Mouse (Mus musculus) regulatory T cell (primary cell): ENCODE measurements around the gene Ppm1e.
"Not testable (repeated sequence)": the region's sequence is repeated elsewhere in the genome, so short reads cannot be mapped to it uniquely, and the experiment has no call there.

Experiments used
- in situ Hi-C: fragments of 300-600 bp; cut with MboI, MseI; formaldehyde crosslinking; loops from one replicate; pipeline ENCODE4 v1.15.1; 2025; ENCODE audit warnings: high pct_unique_total_duplicates

Gene Ppm1e

DNA sequence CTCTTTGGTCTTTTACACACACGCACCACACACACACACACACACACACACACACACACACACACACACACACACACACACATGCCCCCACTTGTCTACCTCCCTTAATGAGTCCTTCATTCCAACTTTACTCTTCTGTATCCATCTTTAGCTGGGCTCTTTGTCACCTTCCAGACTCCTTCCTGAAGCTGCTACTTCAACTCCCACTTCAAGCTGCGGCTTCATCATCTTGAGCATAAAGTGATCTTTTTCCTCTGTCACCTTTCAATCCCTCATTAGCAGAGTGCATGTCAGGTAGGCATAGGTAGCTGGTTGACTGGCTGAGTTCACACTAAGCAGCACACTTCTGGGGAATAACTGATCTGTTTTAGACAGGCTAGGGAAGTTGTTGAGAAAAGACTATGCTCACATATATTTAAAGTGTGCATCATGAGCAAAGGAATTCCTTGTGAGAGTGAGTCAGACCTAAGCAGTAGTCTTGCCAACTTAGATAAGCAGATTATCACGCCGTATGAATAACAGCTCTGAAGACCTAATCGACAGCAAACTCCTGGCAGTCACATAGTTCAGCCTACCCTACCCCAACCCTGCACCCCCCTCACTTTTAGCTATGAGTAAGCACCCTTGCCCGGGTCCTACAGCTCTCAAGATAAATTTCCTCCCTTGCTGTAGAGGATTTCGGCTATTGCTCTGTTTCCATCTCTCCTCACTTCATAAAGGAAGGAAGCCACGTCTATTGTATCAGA, 49.3 kb downstream of the Ppm1e start:
- in situ Hi-C loops: loop anchor here (5.0 to 10.0 kb wide), 2 partner anchors 277 to 1405 kb away; no protein-coding TSS in a partner anchor

DNA sequence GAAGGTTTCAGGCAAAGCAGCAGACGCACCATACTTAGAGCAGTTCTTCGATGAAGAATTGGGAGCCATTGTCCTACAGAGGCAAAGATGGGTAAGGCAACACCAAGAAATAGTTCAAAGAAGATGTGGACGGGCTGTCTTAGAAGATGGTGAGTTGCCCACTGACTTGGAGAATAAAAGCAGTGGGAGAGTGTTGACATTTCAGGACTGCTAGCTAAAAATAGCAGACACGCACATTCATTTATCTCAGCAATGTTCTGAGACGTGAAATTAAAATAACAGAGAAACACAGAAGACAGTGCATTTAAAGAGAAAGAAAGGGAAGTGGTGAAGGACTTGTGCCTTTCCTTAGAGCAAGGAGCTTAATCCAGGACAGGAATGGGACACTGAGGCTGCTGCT, 59.8 kb downstream of the Ppm1e start:
- in situ Hi-C loops: no loop called here

DNA sequence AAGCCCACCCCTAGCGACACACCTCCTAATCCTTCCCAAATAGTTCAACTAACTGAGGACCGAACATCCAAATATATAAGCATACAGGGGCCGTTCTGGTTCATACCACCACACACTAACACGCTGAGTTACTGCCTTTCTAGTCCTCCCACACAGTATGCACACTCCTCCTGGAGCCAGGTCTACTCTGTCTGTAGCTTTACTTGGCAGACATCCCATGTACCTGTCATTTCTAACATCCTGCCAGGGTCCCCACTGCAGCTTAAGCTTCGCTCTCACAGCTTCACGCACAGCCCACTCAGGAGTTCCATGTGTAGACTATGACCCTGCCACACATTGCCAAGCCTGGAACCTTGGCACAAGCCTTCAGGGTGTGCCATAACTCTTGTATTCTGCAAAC, 62.4 kb downstream of the Ppm1e start:
- in situ Hi-C loops: no loop called here

DNA sequence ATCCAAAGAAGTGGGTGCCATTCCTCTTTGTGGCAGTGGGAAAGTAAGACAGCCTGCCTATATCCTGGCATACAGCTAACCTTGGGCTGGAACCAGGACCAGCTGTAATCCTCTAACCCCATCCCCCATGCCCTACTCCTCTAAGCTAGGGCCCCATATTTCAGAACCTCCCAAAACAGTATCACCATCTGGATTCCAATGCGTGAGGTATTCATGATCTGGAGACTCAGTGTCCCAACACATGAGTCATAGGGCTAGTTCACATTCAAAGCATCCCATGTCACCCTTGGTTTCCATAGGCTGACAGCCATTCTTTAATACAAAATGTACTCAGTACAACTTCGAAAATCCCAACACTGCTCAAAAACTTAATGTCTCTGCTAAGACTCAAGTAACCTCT, 63.2 kb downstream of the Ppm1e start:
- in situ Hi-C loops: no loop called here

DNA sequence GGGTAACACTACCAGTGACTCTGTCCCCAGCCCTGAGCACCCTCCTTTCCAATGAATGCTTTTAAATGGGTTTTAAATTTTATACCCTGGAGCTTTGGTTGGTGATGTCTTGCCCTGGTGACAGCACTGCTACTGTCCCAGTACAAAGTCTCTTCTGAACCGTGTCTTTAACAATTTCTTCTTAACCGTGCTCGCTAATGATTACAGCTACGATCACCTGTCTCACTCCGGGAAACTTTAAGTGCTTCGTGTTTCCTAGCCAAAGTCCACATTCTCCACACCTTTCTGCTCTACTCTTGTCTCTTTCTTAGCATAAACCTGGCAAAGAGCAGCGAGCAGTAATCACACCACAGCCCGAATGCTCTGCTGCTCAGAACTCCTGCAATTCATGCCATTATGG, 69.5 kb downstream of the Ppm1e start:
- in situ Hi-C loops: no loop called here

DNA sequence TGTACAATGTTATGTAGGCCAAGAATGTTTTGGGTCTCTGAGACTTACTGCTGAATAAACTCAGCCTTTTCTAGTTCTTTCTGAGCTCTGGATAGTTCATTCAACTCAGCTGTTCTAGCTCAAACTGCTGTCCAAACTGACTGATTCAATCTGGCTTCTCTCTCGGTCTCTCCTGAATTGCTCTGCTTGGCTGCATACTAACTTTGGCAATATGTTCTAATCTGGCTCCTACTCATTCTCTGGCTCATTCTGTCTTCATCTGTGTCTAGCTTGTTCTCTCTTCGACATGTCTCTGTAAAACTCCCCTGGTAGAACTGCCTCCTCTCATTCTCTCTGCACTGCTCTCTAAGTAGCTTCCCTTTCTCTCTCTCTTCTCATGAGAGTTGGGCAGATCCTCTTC, 72.6 kb downstream of the Ppm1e start:
- in situ Hi-C loops: no loop called here

DNA sequence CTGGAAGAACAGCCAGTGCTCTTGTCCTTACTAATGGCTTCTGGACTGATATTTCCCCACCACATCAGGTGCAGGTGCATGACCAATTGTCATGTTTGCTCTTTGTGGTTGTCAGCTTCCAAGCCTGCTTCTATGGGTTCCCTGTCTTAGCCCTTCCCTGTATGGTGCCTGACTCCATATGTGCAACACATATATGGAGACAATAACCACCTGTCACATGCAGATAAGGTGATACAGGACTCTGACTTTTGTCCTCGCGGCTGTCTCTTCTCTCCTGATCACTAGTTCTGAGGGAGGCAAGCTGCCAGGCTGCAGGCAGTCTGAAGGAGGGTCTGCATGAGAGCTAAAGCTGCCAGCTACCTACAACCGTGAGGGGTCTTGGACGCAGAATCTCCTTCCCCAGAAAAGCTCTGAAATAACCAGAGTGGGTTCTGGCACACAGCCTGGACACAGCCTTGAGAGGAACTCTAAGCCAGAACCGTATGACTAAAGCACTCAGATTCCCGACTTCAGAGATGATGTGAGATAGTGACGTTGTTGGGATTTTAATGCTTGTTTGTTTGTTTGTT, 76.8 kb downstream of the Ppm1e start:
- in situ Hi-C loops: no loop called here

DNA sequence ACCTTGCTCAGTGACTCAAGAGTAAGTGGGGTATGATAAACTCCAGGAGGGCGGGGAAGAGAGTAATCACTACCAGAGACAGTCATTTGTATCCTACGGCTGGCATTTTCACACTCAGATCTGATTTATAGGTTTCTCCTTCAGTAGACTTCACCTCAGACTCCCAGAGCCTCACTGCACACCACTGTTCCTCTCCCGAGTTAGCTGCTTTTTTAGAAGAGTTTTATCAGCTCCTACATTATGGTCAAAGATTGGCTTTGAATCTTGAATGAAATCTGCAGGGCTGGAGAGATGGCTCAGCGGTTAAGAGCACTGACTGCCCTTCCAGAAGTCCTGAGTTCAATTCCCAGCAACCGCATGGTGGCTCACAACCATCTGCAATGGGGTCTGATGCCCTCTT, 79.4 kb downstream of the Ppm1e start:
- in situ Hi-C loops: no loop called here

DNA sequence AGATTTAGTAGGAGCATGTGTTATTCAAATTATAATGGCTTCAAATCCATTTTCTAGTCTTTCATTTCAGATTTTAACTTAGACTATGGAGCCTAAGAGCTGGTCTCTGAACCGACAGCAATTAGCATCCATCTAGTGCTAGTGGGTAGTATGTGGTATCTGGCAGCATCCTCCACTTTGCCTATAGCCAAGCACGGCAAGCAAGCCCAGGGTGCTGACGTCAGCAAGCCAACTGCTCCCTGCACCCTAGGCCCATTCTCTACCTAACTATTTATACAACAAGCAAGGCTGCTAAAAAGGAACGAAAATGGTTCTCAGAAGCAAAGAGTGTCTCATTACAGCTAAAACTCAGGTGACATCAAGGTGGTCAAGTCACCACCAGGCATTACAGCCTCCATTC, 80.0 kb downstream of the Ppm1e start:
- in situ Hi-C loops: no loop called here

DNA sequence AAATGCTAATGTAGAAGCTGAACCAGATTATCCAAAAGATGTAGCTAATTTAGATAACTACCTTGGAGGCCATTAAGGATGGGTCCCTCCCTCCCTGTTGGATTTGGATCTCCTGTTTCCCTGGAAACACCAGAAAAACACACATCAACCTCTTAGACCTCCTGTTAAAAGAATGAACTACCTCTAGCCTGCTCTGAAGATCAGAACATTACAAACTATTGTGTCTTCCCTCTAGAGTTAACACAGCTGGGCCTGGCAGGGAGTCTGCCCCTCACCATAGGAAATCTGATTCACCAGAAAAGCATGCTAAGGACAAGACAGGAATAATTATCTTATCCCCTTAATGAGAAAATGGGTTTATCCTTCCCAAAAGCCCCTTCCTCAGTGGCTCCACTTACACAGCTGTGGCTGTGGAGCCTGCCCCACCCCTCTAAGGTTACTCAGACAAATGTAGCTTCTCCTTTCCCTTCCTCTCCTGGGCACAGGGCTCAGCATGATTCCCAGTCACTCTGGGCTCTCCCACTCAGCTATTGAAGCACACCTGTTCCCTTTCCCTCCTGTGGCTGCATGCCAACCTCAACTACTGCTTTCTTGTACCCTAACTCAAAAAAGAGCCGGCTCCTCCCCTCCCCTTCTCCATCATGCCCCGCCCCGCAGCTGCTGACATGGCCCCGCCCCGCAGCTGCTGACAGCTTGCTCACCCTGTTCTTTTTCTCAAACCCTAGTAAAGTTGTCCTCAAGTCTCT, 82.4 kb downstream of the Ppm1e start:
- in situ Hi-C loops: no loop called here

DNA sequence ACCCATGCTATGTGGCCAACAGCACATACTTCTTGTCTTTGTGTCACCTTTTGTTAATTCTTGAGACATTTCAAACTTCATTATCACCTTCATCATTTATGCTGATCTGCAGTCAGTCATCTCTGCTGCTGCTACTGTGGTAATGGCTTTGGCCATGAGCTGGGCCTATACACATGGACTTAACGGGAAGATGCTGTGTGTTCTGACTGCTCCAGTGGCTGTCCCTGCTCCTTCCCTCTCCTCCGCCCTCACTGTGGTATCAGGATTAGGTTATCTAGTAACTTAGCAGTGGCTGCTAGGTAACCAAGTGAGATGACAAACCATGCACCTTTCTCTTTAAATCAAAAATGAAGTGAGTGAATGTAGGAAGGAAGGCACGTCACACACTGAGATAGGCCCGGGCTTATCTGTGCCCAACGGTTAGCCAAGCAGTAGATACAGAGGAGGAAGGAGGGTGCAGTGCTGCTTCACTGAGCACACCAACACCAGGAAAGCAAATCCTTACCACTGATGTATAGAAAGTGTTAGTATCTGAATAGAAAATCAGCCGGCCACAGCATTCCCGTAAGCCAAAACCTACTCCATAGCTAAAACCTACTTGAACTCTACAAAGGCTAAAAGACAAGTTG, 83.3 kb downstream of the Ppm1e start:
- in situ Hi-C loops: no loop called here

DNA sequence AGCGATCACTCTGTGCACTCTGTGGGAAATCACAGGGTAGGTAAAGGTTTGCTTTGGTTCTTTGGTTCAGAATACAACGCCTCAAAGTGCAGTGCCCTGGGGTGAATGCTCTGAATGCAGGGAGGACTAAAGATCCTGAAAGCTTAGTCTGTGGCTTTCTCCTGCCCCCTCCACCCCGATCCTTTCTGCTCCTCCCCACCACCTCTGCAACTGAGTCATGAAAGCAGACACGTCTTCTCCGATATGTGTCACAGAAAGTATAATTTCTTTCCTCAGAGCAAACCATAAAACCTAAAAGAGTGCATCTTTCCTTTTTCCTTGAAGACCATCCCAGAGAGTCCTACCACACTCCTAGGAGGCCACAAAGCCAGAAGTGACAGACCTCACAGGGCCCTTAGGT, 86.1 kb downstream of the Ppm1e start:
- in situ Hi-C loops: no loop called here

DNA sequence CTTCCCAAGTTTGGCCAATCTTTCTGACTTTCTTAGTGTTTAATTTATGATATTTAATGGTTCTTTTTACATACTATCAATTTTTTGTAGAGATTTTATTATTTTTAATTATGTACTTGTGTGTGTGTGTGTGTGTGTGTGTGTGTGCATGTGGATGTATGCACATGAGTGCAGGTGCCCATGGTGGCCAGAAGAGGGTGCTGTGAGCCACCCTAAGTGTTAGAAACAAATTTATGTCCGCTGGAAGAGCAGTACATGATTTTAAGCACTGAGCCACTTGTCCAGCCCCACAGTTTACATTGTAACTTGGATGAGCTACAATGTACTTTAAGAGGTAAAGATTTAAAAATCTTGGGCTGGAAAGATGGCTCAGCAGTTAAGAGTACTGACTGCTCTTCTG, 87.3 kb downstream of the Ppm1e start:
- in situ Hi-C loops: no loop called here

DNA sequence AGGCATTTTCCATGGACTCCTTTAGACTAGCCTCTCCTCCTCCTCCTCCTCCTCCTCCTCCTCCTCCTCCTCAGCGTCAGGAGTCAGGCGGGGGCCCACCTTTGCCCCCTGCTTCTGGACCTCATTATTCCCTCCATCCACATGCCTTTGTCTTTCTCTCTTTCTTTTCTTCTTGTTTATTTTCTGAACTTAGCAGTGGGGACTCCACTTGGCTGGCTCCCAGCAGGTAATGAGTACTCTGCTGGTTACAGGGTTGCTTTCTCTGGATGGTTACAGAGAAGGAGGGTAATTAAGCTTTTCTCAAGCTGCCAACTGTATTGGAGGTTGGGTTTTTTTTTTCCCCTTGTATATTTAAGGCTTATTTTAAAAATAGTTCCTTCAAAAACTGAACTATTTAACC, 87.9 kb downstream of the Ppm1e start:
- in situ Hi-C loops: no loop called here

DNA sequence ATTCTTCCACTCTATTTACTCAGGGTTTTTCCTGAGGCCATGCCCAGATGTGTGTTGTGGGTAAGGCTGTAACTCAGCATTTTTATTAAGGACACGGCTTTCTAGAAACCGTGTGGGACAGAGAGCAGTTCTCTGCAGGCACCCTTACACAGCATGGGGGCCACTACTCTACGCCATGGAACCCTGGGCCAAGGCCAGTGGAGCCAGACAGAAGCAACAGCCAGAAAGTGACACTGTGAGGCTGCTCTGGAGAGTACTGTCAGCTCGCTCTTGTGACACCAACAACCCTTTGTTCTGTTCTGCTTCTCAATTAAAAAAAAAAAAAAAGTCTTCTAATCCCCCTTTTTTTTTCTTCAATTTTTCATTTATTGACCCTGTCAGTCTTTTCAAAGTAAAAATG, 88.4 kb downstream of the Ppm1e start:
- in situ Hi-C loops: no loop called here

DNA sequence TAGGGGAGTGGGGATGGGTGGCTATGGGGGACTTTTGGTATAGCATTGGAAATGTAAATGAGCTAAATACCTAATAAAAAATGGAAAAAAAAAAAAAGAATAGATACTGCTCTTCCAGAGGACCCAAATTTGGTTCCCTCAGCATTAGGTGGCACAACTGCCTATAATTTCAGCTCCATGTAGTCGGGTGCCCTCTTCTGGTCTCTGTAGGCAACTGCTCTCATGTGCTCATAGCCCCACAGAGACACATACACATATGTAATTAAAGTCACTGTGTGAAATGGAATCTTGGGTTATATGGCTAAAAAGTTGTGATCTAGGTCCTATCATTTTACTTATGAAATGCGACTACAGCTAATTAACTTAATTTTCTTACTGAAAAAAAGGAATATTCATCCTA, 90.0 kb downstream of the Ppm1e start:
- in situ Hi-C loops: no loop called here

DNA sequence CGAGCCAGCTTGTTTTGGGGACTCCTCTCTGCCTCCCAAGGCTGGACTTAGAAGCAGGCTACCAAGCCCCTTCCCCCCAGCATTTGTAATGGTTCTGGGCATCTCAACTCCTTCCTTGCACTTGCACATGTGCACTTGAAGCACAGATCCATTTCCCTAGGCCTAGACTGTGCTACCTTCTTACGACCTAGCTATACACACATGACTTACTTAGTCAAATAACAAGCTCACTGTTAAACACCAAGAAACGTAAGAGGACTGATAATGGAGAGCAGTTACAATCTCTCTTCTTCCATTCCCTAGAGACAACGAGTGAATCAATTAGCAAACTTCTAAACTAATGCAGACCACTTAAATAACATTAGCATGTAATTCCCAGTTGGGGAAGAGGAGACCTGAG, 92.6 kb downstream of the Ppm1e start:
- in situ Hi-C loops: no loop called here

DNA sequence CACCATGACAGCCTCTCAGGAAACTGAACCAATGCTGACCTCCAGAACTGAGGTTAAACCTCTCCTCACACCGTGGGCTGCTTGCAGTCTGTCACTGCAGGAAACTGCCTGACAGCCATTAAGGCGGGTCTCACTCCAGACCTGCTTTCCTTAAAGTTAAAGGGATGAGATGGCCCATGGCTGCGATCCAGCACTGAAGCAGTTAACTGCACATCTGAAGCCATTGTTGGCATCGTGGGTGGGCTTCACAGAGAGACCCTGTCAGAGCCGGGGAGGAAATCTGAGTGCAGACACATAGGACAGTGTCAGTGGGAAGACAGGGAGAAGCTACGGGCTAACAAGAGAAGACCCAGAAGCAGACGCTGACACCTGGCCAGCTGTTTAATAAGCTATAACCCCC, 94.9 kb downstream of the Ppm1e start:
- in situ Hi-C loops: no loop called here

DNA sequence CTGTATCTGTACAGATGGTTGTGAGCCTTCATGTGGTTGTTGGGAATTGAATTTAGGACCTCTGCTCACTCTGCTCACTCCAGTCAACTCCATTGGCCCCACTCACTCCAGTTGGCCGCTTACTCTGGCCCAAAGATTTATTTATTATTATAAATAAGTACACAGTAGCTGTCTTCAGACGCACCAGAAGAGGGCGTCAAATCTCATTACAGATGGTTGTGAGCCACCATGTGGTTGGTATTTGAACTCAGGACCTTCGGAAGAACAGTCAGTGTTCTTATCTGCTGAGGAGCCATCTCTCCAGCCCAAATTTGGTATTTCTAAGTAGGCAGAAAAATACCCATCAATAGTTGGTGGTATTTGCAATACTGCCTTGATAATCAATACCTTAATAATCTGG, 97.1 kb downstream of the Ppm1e start:
- in situ Hi-C loops: not testable (repeated sequence)

DNA sequence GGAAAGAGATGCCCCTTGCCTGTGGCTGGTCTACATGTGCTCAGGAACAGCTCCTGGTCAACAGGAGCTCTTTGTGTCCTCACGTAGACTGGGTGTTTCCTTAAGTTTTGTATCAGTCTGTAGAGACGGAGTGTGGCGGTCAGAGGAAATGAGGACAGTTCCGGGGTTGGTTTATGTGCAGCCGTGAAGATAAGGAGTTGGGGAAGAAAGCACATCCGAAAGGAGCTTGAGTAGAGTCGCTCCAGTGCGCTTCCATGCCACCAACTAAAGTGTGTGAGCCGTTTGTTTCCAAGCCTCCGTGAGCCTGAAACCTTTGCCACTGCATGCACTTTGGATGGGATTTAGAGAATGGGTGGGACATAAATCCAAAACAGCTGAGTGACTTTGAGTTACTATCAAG, 99.0 kb downstream of the Ppm1e start:
- in situ Hi-C loops: no loop called here

DNA sequence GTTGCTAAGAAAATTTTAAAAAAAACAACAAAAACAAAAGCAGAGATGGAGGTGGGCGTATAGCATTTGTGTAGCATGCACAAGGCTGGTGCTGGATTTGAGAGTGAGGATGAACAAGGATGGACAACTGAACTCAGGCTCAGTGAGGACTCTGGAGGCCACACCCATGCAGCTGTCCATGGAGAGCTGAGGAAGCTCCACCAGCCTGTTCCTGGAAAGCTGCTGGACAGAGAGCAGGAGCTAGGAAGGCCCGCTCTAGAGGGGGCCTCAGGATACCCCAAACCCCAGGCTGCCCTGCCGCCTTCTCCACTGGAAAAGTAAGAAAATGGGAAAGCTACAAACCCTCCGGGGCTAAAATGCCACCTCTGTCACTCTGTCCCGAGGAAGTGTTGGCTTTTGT, 101.5 kb downstream of the Ppm1e start:
- in situ Hi-C loops: no loop called here

DNA sequence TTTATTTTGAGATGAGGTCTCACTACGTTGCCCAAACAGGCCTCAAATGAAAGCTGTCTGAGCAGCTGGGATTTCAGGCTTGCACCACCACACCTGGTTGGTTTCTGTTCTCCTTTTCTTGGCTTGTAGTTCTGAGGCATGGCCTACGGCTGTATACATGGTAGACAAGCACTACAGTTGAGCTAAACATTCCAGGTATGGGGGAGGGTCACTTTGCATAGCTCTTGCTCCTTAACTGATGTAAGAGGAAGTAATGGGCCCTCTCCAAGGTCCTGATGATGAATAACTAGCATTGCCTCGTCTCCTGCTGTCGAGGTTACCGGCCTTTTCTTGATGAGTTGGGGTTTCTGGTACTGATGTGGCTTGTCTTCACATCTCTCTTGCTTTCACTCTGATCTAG, 104.7 kb downstream of the Ppm1e start:
- in situ Hi-C loops: no loop called here

DNA sequence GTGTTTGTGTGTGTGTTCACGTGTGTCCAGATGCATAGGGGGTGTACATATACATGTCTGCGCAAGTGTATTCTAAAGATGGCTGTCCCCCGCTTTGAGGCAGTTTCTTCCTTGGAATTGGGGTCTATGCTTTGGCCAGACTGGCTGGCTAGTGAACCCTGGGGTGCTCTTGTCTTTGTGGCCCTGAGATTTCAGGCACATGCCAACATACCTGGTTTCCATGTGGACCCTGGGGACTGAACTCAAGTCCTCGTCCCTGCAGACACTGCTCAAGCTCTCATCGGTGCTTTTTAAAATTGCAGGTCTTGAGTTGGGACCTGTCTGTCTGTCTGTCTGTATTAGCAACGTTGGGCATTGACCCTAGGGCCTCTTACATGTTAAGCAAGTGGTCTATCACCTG, 105.5 kb downstream of the Ppm1e start:
- in situ Hi-C loops: no loop called here
